Mouse (Mus musculus) kidney, postnatal 0 days (tissue): ENCODE measurements around the gene Epb42. TPM values are rescaled to one million over a fixed set of nuclear protein-coding genes. Genes with fewer than 3 reads are reported as not detected.
A peak's percentile ranks its signal among the peaks of the same experiment; 100 is the strongest.

Experiments used
- ATAC-seq: fragments of 200-750 bp; cut with Nextera tagmentation; replicated peaks from 2 replicates; pipeline ENCODE4 v1.8.0; 2017; ENCODE audit warnings: low read depth, moderate number of reproducible peaks, moderate TSS enrichment, moderate library complexity; ENCODE audit not compliant: low FRiP score
- DNase-seq: peaks from one replicate; pipeline ENCODE4 v3.0.0-alpha.2; 2016; ENCODE audit warnings: low spot score
- H3K27ac ChIP-seq: fragments of 300-500 bp; sonication (generic); 2 replicates; pipeline ENCODE4 v1.5.1; 2014; ENCODE audit warnings: mild to moderate bottlenecking
- H3K27me3 ChIP-seq: fragments of 300-500 bp; sonication (generic); 2 replicates; pipeline ENCODE4 v1.6.1; 2014; ENCODE audit warnings: low read length, mixed read lengths; ENCODE audit not compliant: insufficient read depth
- H3K36me3 ChIP-seq: fragments of 300-500 bp; sonication (generic); 2 replicates; pipeline ENCODE4 v1.6.1; 2014; ENCODE audit warnings: low read length, mixed read lengths; ENCODE audit not compliant: insufficient read depth
- H3K4me1 ChIP-seq: fragments of 300-500 bp; sonication (generic); replicated peaks from 2 replicates; pipeline ENCODE4 v1.6.1; 2014; ENCODE audit warnings: antibody characterized with exemption, low read length, mixed read lengths; ENCODE audit not compliant: insufficient read depth
- H3K4me2 ChIP-seq: fragments of 300-500 bp; sonication (generic); 2 replicates; pipeline ENCODE4 v1.6.1; 2014; ENCODE audit warnings: mild to moderate bottlenecking, low read length, moderate library complexity, mixed read lengths
- H3K4me3 ChIP-seq: fragments of 300-500 bp; sonication (generic); replicated peaks from 2 replicates; pipeline ENCODE4 v1.5.1; 2014; ENCODE audit warnings: low read depth, low read length
- H3K9ac ChIP-seq: fragments of 300-500 bp; sonication (generic); 2 replicates; pipeline ENCODE4 v1.6.1; 2014; ENCODE audit warnings: low read depth, low read length
- H3K9me3 ChIP-seq: fragments of 300-500 bp; sonication (generic); replicated peaks from 2 replicates; pipeline ENCODE4 v1.6.1; 2016; ENCODE audit warnings: low read length, inconsistent platforms, mixed read lengths
- CTCF ChIP-seq: IDR thresholded peaks from 2 replicates; pipeline ENCODE4 v1.5.1; 2016; ENCODE audit warnings: antibody characterized with exemption, low read depth, mild to moderate bottlenecking, moderate library complexity
- WGBS: fragments of 180-500 bp; shearing (Covaris S2); extraction: QIAGEN DNeasy Blood & Tissue Kit; methylation state at CpG from one replicate; pipeline ENCODE4 v1.1.7; 2014; 5-methylcytosine and 5-hydroxymethylcytosine counted together
- microRNA-seq: library from miRNA; unstranded; fragments of <30 nt; microRNA quantifications from one replicate; pipeline ENCODE4, GENCODE M21; 2016
- polyA plus RNA-seq: library from polyadenylated mRNA; unstranded; fragments of >200 nt; fragmentation: Nextera tagmentation; extraction: Ambion mirVana; gene quantifications from 2 replicates; pipeline ENCODE4 v1.2.1, GENCODE M21; 2015

Gene Epb42
- polyA plus RNA-seq, 1 experiment from 2014 or later, result 2.1 TPM

GRCm38 (mm10) chr2:120971766-120972165, 65.1 kb downstream of the Epb42 start:
- Histone ChIP-seq H3K9me3 (no peaks in the 10 kb centered on the region), H3K4me2 (no peak overlapping the region), H3K9ac (no peak overlapping the region), H3K4me3 (no peak overlapping the region), H3K27ac (no peak overlapping the region), H3K27me3 (no peaks in the 10 kb centered on the region), H3K36me3 (no peaks in the 10 kb centered on the region), H3K4me1 (peaks cover 4% of the 10 kb centered on the region; the same call in 1 of the 2 replicates)
- TF ChIP-seq CTCF, result no peak
- ATAC-seq (no peak), DNase-seq (no peak)
- 90% methylated on average over 4 of the region's 4 CpGs for WGBS

- peak within 1 kb of the TSS; percentile 86 for H3K9ac ChIP-seq
- DNase-seq, result peak; percentile 94
- H3K36me3 ChIP-seq, result no peaks in the 10 kb centered on the region
- peak within 1 kb of the TSS; percentile 90 for H3K4me3 ChIP-seq
- peaks cover 4% of the 10 kb centered on the region; the same call in 1 of the 2 replicates for H3K4me1 ChIP-seq
- H3K27me3 ChIP-seq, result no peaks in the 10 kb centered on the region
- peak within 1 kb of the TSS; percentile 80 for H3K4me2 ChIP-seq
- peak; percentile 89 for ATAC-seq
- TF ChIP-seq CTCF, result peak; percentile 19; the same call in 1 of the 2 replicates
- H3K27ac ChIP-seq, result peak within 1 kb of the TSS; percentile 88
- H3K9me3 ChIP-seq, result no peaks in the 10 kb centered on the region
- WGBS, result 0% methylated on average over 39 of the region's 39 CpGs
Measured at GRCm38 (mm10) chr2:120970559-120971080, 66.3 kb downstream of the Epb42 start, which contains the start of gene Ubr1. Ubr1 (minus strand) TSS chr2:120970715.

- H3K4me2 ChIP-seq, result peak overlapping the region; percentile 80
- TF ChIP-seq CTCF, result no peak
- peaks cover 4% of the 10 kb centered on the region; the same call in 1 of the 2 replicates for H3K4me1 ChIP-seq
- WGBS, result under 1% methylated on average over 23 of the region's 23 CpGs
- no peaks in the 10 kb centered on the region for H3K9me3 ChIP-seq
- H3K4me3 ChIP-seq, result peak overlapping the region; percentile 90
- no peaks in the 10 kb centered on the region for H3K36me3 ChIP-seq
- H3K27ac ChIP-seq, result peak overlapping the region; percentile 88
- no peaks in the 10 kb centered on the region for H3K27me3 ChIP-seq
- H3K9ac ChIP-seq, result peak overlapping the region; percentile 86
- peak; percentile 50 for DNase-seq
- peak; percentile 2 for ATAC-seq
Measured at GRCm38 (mm10) chr2:120970045-120970539, 66.8 kb downstream of the Epb42 start.

Small RNA genes lying within 50 kb of the gene (microRNA-seq; reads per million reads assigned to microRNA genes)
- not detected for gene Gm44325

Other genes starting within 250 kb of the Epb42 start
- gene Cdan1, start 186.9 kb downstream of the Epb42 start, polyA plus RNA-seq, result 3.8 and 4.8 TPM in 2 replicates
- gene Ttbk2, start 186.5 kb downstream of the Epb42 start, polyA plus RNA-seq, result 2.2 and 2.3 TPM in 2 replicates
- 16.2 and 18.6 TPM in 2 replicates for gene Ubr1, start 66.4 kb downstream of the Epb42 start, polyA plus RNA-seq
- gene Tmem62, start 60.1 kb downstream of the Epb42 start, polyA plus RNA-seq, result 6.1 and 6.9 TPM in 2 replicates
- gene Ccndbp1, start 28.7 kb downstream of the Epb42 start, polyA plus RNA-seq, result 53.3 and 54.1 TPM in 2 replicates
- 0.31 and 0.76 TPM in 2 replicates for gene Tgm5, start 48.8 kb upstream of the Epb42 start, polyA plus RNA-seq
- gene Tgm7, start 72.7 kb upstream of the Epb42 start, polyA plus RNA-seq, result 0.43 and 0.66 TPM in 2 replicates
- gene Adal, start 103.4 kb upstream of the Epb42 start, polyA plus RNA-seq, result 21.1 and 21.2 TPM in 2 replicates
- 26.7 and 28.4 TPM in 2 replicates for gene Lcmt2, start 103.6 kb upstream of the Epb42 start, polyA plus RNA-seq
- 27.6 and 29.2 TPM in 2 replicates for gene Tubgcp4, start 133.6 kb upstream of the Epb42 start, polyA plus RNA-seq
- gene Zscan29, start 134.1 kb upstream of the Epb42 start, polyA plus RNA-seq, result 10.6 and 10.8 TPM in 2 replicates
- gene Trp53bp1, start 234.3 kb upstream of the Epb42 start, polyA plus RNA-seq, result 24.4 and 24.9 TPM in 2 replicates